Mouse (Mus musculus): Measurements from ENCODE around the gene Krt9. TPM values are rescaled to one million over a fixed set of nuclear protein-coding genes. Genes with fewer than 3 reads are reported as not detected.
"Not testable (repeated sequence)": the region's sequence is repeated elsewhere in the genome, so short reads cannot be mapped to it uniquely, and the experiment has no call there.

The Krt9 gene
- polyA plus RNA-seq (2012; rRNA removed): 8.3 and 9.4 TPM in 2 replicates

DNA sequence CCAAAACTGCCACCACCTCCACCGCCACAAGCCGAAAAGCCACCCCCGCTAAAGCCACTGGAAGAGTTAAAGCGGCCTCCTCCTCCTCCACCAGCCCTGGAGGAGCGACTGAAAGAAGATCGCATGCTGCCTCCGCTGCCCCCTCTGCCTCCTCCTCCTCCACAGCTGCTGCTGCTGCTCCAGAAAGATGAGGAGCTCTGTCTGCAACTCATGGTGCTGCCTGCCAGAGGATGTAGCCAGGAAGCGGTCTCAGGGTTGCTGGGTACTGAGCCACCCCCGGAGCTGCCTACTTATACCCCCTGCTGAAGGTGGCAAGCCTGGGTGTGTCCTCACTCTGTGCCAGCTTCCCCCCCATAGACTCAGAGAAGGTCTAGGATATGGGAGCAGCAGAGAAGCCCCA is at the start of gene Krt9:
TSS of gene Krt9 (minus strand) at position 255 of the 400 bp plus-strand sequence.
- DNase-seq (ENCODE audit: extremely low spot score in 1 of 2, low spot score in 1 of 2): peak; percentile 29 to 63

DNA sequence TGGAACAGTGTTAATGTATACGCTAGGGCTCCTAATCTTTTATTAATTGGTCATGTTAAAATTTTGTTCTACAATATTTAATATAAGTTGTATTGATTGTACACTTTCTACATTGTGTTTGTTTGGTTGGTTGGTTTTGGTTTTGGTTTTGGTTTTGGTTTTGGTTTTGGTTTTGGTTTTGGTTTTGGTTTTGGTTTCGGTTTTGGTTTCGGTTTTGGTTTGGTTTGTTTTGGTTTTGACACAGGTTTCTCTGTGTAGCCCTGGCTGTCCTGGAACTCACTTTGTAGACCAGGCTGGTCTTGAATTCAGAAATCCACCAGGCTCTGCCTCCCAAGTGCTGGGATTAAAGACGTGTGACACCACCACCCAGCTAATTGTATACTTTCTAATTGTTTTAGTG is 47.2 kb upstream of the Krt9 start:
- not testable (repeated sequence) for DNase-seq (ENCODE audit: extremely low spot score in 1 of 2, low spot score in 1 of 2)

DNA sequence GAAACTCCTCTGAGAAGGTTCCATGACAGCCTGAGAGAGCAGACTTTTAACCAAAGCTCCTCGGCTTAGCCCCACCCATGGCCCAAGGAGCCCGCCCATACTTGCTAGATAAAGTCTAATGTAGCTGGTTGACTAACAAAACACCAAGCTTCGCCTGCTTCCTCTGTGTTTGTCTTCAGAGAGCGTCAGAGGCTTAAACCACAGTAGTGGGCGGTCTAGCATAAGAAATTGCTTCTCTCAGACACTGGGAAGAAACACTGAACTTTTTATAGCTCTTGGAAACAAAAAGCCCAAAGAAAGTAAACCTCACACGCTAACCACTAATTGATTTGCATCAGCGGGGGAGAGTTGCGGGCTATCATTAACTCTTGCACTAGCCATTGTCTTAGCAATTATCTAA is 28.7 kb upstream of the Krt9 start:
- peak in 1 of 2 experiments; percentile 29 for DNase-seq (ENCODE audit: extremely low spot score in 1 of 2, low spot score in 1 of 2)

DNA sequence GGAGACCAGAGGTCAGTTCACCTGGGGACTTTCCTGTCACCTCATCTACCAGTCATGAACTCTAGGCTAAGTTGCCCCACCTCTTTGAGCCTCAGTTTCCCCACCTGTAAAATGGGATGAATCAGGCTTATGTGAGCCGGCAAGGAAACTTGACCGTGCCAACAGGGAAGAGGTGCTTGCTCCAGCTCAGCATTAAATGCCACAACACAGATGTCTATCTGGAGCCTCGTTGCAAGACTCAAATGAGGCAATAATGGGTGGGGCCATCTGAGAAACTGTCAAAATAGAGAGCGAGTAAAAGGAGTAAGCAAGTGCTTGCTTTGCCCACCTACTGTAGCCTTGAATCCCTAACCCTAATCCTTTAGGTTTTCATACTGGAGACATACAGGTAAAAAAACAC is 26.3 kb upstream of the Krt9 start:
- DNase-seq (ENCODE audit: extremely low spot score in 1 of 2, low spot score in 1 of 2): no peak

DNA sequence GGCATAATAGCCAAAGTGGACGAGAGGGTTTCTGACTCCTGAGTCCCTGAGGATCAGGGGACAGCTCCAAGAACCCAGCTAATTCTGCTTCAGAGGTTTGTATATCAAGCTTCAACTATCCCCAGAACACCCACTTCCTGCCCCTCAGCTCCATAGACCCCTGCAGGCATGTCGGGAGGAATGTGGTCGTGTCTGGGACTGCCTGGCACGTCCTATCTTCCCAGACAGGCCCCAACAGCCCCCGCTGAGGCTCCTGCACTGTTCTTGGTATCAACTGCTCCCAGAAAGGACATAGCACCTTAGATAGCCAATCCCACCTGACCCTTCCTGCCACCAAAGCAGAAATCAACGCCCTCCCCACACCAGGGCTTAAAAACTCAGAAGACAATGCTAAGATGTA is 15.5 kb upstream of the Krt9 start:
- DNase-seq (ENCODE audit: extremely low spot score in 1 of 2, low spot score in 1 of 2): no peak

DNA sequence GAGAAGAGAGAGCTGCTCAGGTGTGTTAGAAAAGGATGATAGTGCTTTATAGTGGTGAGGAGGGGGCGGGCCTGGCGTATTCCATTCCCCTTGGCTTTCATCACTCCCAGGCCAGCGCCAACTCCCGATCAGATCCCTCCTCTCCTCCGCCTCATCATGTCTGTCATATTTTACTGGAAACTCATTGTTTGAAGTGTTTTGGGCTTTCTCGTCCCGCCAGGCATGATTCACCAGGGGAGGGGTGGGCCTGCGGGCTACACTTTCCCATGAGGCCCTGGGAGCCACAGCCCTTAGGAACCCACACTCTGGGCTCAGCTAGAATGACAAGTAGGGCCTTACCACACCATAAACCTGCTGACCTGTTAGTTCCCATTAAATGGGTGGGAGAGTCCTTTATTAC is 14.5 kb upstream of the Krt9 start, which contains the start of gene Krt14:
TSS of gene Krt14 (minus strand) at position 51 of the 400 bp plus-strand sequence.
- no peak for DNase-seq (ENCODE audit: extremely low spot score in 1 of 2, low spot score in 1 of 2)

DNA sequence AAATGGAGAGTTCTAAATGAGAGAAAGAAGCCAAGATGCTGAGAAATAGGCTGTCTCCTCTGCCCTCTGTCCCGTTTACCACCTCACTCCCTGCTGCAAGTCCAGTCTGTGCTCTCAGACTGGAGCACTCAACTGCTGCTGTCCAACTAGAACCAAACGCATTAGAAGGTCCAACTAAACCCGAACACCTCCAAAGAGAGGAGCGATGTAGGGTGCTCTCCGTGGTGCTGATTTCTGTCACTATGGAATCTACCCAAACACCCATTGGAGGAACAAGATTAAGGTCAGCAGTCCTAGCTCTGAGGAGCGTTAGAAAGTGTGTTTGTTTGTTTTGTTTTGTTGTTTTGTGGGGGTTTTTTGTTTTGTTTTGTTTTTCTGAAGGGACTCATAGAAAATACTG is 10.4 kb upstream of the Krt9 start:
- DNase-seq (ENCODE audit: extremely low spot score in 1 of 2, low spot score in 1 of 2): no peak

DNA sequence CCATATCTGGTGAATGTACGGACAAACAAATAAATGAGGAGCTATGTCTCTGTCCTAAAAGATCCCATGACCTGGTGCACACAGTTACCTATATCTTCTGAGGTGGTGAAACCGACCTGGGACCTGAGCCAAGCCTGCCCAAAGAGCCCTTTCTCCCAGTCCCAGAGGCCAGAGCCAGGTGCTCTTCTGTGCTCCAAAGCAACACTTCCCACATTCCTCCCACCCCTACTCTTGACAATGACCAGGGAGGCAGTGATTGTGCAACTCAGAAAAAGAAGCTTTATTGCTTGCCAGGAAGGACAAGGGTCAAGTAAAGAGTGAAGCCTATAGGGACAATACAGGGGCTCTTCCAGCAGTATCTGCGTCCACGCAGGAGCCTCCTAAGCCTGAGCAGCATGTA is 9.9 kb upstream of the Krt9 start:
- no peak for DNase-seq (ENCODE audit: extremely low spot score in 1 of 2, low spot score in 1 of 2)

DNA sequence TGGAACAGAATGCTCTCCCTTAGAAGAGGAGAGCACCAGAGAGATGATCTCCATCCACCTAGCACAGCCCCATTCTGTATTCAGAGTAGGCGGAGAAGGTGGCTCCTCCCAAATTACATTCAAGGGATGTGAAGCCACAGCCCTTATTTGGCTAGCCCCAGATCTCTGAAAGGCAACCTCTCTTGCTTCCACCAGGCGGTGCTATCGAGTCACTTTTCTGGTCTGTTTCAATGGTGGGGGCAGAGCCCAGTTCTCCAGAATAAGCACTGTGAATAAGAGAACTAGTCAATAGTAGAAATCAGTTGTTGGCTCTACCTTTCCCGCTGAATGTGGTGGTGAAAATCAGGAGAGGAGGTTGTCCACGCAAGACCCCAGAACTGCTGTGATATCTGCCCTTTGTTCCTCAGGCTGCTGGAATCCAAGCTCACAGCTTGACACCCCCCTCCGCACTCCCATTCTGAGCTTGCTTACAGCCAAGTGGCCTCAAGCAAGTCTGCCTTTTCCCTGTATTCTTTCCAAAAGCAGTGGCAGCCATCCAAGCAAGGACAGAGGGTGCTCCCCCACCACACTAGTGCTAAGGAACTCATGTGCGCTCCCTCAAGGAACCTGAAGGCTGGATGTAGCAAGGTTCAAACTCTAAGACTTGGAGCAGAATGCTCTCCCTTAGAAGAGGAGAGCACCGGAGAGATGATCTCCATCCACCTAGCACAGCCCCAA is 7.2 kb upstream of the Krt9 start:
- peak in 1 of 2 experiments; percentile 74 for DNase-seq (ENCODE audit: extremely low spot score in 1 of 2, low spot score in 1 of 2)

DNA sequence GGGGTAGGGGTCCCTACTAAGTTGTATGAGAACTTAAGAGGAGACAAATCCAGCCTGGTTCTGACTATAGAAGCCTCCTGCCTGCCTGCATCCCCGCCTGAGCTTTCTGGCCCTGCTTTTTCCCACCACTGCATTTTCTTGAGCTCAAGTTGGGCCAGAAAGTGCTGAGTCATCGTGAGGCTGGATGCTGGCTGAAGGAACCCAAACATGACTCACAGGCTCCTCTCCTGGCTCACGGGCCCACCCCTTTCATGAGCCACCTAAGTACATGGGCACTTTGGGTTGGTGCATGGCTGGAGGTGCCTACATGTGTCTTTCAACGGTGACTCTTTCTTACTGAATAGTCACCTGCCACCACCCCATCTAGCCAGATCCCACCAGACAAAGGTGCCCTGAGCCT is 5.6 kb upstream of the Krt9 start:
- DNase-seq (ENCODE audit: extremely low spot score in 1 of 2, low spot score in 1 of 2): peak; percentile 38 to 75

DNA sequence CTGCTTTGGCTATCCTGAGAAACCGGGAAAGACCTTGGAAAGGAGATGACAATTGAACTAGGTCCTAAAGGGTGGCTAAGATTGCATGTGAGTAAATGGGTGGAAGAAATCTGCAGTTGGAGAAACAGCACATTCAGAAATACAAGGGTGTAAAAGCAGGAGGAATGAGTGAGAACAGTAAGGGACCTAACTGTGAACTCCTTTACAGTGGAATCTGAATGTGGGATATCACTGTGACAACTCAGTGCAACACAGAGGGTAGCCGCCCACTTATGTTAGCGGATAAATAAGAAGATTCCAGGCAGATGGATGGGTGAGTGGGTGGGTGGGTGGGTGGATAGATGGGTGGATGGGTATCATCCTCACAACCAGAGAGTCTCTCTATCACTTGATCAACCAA is 1.2 kb downstream of the Krt9 start:
- DNase-seq (ENCODE audit: extremely low spot score in 1 of 2, low spot score in 1 of 2): peak in 1 of 2 experiments; percentile 22

DNA sequence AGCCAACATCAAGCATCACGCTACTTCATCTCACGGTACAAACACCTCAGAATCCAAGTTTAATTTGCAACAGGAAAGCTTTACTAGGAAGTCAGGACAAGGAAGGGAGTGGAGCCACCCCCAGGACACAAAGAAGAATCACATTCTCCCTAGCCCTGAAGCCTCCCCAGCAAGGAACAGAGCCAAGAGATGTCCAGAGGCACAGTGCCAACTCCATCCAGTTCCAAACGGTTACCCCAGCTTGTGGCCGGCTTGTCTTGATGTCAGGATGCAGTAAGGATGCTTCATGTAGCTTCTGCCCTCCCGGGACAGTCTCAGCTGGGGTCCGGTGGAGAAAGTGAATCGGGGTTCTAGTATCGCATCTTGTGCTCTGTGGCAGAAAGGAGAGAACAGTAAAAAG is 6.3 kb downstream of the Krt9 start:
- no peak for DNase-seq (ENCODE audit: extremely low spot score in 1 of 2, low spot score in 1 of 2)

DNA sequence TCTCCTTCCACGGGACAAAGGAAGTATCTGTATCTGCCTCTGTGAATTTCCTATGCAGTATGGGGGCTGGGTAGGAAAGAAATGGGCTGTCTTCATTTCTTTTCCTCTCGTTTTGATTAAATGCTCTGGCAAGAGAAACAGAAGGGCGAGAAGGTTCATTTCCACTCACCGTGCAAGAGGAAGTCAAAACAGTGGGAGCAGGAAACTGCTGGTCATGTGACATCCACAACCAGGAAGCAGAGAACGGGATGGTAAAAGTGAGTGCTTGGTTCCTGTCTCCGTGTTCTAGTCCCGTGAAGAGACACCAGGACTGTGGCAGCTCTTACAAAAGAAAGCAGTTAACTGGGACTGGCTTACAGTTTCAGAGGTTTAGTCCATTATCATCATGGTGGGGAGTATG is 11.3 kb downstream of the Krt9 start:
- DNase-seq (ENCODE audit: extremely low spot score in 1 of 2, low spot score in 1 of 2): no peak

DNA sequence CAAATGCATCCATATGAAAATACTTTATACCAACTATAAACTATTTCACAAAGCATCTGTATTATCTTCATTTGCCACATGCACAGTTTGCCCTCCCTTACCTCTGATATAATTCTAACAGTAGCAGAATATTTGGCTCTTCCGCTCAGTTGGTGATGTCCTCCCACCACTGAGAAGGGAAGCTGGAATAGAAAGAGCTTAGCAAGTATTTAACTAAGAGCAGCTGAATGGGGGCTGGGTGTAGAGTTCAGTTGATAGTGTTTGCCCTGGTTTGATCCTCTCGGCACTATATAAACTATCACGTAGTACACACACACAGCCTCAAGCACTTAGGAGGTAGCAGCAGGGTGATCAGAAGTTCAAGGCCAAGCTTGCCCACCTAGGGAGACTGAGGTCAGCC is 13.8 kb downstream of the Krt9 start:
- DNase-seq (ENCODE audit: extremely low spot score in 1 of 2, low spot score in 1 of 2): peak in 1 of 2 experiments; percentile 34

DNA sequence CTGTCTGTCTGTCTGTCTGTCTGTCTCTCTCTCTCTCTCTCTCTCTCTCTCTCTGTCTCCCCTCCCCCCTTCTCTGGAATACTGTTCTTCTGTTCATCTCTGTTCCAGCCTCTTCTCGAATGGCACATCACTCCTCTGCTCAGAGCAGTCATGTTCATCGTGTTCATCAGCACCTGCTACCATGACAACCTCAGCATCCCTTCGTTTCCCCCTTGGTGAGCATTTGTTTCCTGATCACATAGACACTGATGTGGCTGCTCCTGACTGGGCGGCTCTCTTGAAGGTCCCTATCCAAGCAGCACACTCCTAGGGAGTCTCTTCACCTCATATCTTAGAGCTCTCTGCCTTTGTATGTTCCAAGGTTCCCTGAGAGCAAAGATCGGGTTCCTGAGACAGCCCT is 14.7 kb downstream of the Krt9 start:
- no peak for DNase-seq (ENCODE audit: extremely low spot score in 1 of 2, low spot score in 1 of 2)

DNA sequence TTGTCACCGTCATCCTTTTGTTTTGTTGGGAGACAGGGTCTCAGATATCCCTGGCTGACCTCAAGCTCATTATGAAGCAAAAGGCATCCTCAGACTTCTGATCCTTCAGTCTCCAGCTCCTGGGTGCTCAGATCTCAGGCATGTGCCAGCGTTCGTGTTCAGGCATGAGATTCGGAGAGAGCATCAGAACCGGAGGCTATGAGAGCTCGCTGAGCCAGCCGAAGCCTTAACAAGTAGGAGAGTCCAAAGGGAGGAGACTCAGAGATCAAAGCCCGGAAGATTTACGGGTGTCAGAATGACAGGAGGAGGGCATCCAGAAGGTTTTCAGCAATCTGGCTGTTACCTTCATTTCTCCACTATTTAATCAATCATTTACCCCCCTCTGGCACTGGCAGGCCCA is 16.3 kb downstream of the Krt9 start:
- no peak for DNase-seq (ENCODE audit: extremely low spot score in 1 of 2, low spot score in 1 of 2)

DNA sequence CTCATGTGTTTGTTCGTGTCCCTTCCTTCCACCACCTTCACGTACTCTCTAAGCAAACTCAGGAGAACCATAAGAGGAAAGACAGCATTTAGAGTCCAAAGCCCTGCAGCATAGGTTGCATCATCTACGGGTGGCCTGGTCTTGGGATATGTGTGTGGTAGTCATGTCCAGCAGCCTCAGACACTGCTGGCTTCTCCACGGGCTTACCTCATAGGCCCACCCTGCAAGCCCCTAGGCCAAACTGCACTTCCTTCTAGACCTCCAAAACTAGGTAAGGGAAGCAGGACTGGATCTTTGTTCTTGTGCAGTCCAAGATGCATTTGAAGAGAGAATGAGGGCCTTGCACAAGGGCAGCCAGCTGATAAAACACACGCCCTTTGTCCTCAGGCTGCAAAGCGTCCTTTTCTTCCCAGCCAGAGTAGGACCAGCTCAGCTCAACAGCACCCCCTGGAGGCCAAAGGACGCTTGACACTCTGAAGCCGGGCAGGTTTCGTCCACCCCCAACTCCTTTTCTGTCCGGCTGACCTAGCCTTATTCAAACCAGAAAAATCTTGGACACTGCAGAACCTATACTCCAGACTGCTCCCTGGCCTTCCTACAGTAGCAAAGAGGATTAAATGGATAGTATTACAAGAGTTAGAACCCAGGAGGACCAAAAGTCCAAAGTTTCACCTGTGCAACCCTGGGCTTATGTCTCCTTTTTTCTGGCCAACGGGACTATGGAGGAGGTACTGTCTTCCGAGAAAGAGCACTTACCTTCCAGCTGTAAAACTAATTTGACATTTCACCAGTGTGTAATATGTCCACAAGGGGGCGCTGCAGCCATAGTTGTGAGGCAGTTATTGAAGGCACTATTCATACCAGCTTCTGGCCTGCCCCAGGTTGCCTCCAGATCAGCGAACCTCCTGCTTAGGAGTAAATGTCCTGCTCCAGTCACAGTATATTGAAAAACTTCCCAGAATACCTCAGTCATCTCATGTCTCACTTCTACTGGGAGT is 24.0 kb downstream of the Krt9 start:
- DNase-seq (ENCODE audit: extremely low spot score in 1 of 2, low spot score in 1 of 2): peak; percentile 34 to 87

DNA sequence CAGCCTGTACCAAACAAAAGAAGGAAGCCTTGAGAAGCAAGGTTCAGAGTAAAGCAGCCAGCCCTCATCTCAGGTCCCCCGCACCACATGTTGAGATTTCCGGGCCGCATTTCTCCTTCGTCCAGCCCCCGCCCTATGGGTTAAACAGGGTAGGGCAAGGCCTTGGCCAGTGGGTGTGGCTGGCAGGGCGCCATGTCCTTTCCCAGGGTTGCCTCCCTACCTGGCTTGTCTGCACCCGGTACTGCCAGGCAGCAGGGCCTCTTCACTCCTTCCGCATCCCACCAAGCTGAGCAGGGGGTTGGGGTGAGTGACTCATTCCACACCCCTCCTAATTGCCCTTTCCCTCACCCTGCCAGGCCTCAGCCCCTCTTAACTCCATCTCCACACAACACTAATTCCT is 25.0 kb downstream of the Krt9 start:
- DNase-seq (ENCODE audit: extremely low spot score in 1 of 2, low spot score in 1 of 2): no peak

DNA sequence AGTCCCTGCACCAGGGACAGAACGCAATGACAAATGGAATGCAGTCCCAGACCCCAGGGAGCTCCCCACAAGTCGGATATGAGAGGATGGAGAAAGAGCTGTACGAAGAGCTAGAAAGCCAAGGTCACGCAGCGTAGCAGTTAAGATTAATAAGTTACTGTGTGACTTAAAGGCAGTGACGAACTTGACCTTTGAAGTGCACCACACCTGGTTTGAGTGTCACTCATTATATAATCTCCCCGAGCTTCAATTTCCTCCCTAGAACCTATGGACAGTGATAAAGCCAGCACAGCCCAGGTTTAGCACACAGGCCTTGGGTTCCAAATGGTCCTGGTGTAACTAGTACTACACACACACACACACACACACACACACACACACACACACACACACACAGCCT is 28.7 kb downstream of the Krt9 start:
- DNase-seq (ENCODE audit: extremely low spot score in 1 of 2, low spot score in 1 of 2): no peak

DNA sequence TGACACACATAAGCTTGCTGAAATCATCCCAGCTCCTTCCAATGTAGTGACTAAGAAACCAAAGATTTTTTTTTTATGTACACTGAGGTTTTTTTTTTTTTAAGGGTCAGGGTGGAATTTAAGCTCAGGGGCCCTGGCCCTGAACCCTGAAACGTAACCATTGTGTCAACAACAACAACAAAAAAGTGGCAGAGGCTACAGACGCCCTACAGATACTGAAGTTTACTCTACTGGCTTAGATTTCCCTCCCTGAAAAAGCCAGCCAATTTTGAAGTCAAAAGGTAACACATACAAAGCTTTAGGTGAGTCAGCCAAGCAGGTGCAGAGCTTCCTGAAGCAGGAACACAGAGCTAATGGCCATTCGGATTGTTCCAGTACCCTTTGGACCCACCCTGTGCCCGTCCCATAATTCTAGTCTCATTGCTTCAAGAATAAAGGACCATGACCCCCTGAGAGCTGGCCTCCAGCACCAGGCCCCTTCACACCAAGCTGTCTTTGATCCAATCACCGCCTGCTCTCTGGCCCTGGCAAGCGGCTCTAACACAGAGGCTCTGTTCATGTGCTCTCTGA is 35.1 kb downstream of the Krt9 start:
- no peak for DNase-seq (ENCODE audit: extremely low spot score in 1 of 2, low spot score in 1 of 2)

DNA sequence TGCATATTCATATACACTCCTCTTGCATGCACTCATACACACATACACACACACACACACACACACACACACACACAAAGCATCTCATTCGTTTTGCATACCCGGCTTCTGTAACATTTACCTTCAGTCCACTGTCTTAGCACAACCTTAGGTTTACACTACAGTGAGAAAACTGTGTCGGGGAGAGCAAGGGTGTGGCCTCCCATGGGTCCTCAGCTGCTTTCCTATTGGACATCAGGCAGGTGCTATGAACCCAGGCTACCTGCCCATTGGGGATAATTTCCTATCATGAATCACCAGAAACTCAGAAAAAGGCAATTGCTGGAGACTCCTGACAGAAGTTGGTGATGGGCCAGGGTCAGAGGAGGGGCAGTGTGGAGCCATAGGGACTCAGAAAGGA is 35.7 kb downstream of the Krt9 start:
- no peak for DNase-seq (ENCODE audit: extremely low spot score in 1 of 2, low spot score in 1 of 2)

Measured in frontal cortex, adult 2 months (tissue).